Mouse (Mus musculus) adrenal gland, postnatal 25 days (tissue): ENCODE measurements around the gene Fbxw5. TPM values are rescaled to one million over a fixed set of nuclear protein-coding genes. Genes with fewer than 3 reads are reported as not detected.

ENCODE experiments used
- DNase-seq: peaks from one replicate; pipeline ENCODE4 v3.0.0; 2021; ENCODE audit warnings: mixed read lengths
- total RNA-seq: library from RNA; stranded (reverse); gene quantifications from 2 replicates; pipeline ENCODE4 v1.2.3, GENCODE M21; 2021

Gene Fbxw5
- total RNA-seq, 1 experiment from 2014 or later: 103 TPM

DNA sequence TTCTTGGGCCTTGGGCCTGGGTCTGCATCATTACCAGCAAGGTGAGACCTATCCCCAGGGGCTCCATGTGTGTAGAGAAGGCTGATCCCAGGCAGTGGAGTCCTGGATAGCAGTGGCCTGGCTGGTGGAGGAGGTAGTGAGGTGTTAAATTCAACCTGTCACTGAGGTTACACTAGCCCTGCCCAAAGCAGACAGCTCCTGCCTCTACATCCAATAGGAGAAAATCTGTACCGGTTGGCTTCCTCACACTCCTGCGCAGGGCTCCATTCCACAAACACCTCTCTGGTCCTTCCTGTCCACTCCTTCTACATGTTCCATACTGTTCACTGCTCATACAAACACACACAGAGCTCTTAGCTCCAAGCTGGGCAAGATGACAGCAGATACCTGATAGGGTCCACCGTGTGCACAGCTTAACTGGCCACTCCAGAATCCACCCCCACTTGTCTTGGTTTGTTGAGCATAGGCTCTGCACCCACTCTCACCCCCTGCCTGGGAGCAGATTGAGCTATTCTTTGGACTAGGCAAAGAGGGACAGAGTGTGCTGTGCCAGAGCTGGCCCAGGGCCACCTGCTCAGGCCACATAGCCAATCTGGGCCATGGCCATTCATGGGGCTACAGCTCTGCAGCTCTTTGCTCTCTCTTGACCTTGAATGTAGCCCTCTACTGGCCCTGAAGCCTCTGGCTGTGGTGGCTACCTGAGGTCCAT, 22.4 kb upstream of the Fbxw5 start:
- DNase-seq: peak; percentile 64

- DNase-seq: no peak
Observed at GRCm38 (mm10) chr2:25479551-25480311, 20.8 kb upstream of the Fbxw5 start.

DNA sequence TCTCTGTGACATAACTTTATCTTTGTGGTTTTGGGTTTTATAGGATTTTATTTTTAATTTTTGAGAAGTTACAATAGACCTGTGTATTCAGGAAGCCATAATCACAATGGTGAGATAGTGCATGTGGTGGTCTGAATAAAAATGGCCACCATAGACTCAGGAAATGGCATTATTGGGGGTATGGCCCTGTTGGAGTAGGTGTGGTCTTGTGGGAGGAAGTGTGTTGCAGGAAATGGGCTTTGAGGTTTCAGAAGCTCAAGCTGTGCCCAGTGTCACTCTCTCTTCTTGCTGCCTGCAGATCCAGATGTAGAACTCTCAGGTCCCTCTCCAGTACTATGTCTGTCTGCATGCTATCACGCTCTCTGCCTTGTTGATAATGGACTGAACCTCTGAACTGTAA, 20.0 kb upstream of the Fbxw5 start:
- DNase-seq: no peak

GRCm38 (mm10) chr2:25482969-25483368, 17.6 kb upstream of the Fbxw5 start:
- peak; percentile 48 for DNase-seq

DNA sequence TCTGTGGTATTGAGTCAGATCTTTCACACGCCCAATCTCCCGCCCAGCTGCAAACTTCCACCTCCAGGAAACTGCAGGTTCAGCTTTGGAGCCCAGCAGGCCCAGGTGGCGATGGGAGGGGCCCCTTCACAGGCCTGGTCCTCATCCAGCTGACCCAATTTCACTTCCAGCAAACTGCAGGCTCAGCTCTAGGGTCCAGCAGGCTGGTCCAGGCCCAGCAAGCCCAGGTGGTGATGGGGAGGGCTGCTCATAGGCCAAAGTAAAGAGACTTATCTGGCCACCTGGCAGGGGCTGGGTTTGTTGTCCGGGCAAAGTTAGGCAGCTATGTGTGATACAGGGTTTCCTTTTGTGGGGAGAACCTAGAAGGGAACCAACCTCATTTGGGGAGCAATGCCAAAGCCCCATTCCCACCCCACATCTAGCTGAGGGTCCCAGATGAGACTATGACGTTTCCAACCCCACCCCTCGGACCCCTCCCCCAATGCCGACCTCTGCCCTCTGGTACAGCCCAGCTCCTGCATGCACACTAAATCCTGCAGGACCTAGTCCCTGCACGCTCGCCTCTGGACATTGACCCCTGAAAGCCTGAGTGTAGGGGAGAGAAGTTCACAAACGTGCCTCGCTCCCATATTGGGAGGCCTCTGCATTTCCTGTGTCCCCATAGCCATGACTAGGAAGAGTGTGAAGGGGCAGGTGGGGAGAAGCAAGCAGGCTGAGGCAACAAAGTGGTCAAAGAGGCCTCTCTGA, 15.5 kb upstream of the Fbxw5 start:
- DNase-seq: no peak

DNA sequence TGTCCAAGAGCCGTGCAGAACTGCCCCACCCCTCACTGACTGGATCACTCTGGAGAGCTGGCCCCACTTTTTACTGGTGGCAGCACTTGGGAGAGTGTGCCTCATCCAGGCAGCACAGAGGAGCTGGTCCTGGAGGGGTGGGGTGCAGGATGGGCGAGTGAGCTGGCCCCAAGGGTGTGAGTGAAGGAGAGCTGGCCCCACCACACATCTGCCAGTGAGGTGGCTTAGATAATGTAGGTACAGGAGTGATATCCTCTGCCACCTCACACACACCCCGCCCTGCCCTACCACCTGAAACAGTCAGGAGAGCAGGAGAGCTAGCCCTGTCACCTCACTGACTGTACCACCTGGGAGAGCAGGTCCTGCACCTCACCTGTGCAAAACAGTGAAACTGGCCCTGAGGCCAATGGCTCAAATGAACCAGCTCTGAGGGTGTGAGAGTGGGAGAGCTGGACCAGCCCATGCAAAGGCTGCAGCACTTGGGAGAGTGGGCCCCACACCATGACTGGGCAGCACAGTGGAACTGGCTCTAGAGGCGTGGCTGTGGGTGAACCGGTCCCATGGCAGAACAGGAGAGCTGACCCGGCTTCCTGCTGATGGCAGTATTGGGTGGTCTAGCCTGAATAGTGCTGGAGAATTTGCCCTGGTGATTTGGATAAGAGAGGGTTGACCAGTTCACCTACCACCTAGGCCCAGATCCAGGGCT, 12.4 kb upstream of the Fbxw5 start:
- no peak for DNase-seq

GRCm38 (mm10) chr2:25488671-25489068, 11.9 kb upstream of the Fbxw5 start:
- no peak for DNase-seq

GRCm38 (mm10) chr2:25492988-25493387, 7.6 kb upstream of the Fbxw5 start:
- DNase-seq: no peak

- no peak for DNase-seq
Observed at GRCm38 (mm10) chr2:25493476-25493961, 7.0 kb upstream of the Fbxw5 start, which contains the start of gene Lcn12. Gene Lcn12, minus strand, starts transcription at chr2:25493911.

DNA sequence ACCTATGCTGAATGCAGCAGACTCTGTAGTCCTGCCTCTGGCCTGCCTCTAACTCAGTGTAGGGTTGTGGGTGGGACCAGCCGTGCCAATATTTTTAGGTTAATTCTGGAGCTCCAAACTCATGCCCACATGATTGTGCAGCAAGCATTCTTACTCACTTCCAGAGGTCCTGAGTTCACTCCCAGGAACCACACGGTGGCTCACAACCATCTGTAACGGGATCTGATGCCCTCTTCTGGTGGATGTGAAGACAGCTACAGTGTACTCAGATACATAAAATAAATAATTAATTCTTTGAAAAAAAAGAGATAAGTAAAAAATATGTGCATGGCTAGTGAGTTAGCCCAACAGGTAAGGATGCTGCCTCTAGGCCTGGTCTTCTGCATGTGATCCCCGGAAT, 4.1 kb upstream of the Fbxw5 start:
- DNase-seq: no peak

DNA sequence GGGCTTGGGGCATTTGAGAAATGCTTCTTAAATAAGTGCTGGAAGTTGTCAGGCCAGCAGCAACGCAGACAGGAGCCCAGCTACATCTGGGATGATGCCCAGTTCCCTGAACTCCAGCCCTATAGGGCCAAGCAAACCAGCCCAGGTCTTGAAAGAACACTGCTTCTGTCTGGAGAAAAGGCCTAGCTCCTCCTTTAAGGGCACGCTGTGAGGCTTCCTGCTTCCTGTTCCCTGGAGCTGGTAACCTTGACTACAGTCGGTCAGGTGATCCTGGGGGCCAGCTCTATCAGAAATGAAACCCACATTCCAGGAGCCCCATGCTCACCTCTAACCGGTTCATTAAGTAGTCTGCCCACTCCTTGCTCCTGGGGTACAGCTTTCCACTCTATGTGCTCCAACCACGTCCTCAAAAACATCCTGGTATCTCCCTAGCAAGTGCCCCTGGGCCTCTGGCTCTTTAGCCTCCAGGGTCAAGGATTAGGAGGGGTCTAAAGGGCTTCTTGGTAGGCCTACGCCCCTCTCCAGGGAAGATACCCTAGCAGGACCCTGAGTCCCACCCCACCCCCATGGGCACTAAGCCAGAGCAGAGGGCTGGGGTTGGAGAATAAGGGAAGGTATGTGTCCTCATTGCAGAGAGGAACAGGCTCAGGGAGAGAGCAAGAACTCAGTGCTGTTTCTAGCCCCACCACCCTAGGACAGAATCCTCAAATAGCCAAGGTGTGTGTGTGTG, 2.5 kb upstream of the Fbxw5 start:
- DNase-seq: no peak

GRCm38 (mm10) chr2:25498622-25499478, 1.7 kb upstream of the Fbxw5 start:
- no peak for DNase-seq

GRCm38 (mm10) chr2:25500071-25500575, 427 bp upstream of the Fbxw5 start:
- DNase-seq: no peak

DNA sequence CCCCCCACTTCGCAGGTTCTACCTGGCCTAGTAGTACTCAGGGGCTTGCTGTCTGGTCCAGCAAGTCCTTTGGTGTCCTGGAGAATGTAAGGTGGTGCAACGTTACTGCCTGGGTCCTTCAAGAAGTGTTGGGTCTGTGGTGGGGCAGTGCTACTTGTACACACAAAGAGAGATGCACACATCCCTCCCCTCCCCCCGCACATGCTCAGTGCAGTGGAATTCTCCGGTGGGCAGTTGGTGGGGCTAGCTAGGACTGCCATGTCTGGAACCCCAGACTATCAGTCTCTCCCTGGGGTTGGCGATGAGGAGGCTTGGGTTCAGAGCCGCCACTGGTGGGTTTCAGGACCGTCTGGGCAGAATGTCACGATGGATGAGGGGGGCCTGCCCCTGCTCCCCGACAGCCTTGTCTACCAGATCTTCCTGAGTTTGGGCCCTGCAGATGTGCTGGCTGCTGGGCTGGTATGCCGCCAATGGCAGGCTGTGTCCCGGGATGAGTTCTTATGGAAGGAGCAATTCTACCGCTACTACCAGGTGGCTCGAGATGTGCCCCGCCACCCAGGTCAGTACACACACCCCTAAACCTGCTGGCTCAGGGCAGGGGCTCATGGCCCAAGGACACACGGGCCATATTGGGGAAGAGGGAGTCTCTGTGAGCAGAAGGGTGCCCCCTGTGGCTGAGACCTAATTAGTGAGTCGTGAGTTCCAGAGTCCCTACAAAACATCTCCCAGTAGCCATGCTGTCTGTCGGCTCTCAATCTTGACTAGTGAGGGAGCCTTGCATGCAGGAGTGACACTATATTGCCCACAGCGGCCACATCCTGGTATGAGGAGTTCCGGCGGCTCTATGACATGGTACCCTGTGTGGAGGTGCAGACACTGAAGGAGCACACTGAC, 1.3 kb downstream of the Fbxw5 start, which contains the start of gene C8g:
TSS of gene C8g (minus strand) at position 127 of the 894 bp plus-strand sequence.
- DNase-seq: no peak

- DNase-seq: no peak
Observed at GRCm38 (mm10) chr2:25502726-25503125, 2.2 kb downstream of the Fbxw5 start.

DNA sequence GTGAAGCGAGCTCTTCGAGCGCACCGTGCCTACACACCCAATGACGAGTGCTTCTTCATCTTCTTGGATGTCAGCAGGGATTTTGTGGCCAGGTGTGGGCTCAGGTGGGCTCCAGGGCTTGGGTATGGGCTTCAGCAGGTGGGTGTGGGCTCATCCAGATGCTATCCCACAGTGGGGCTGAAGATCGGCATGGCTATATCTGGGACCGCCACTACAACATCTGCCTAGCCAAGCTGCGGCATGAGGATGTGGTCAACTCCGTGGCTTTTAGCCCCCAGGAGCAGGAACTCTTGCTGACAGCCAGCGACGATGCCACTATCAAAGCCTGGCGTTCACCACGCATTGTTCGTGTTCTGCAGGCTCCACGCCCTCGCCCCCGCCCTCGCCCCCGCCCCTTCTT, 4.0 kb downstream of the Fbxw5 start:
- no peak for DNase-seq

DNA sequence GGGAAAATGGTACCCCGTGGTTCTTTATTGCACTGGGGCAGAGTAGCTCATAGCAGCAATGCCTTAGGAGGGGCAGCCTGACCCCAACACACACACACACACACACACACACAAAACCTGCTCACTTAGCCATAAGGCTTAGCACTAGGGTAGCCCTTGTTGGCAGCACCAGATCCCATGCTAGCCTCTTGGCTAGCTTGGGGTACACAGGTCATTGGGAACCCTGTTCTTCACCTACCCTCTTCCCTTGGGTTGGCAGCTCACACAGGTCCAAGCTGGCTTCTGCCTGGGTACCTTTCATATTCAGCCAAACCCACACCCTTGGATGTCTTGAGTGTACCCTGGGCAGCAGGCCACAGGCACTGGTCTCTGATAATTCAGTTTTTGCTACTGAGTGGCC, 4.5 kb downstream of the Fbxw5 start:
- no peak for DNase-seq

DNA sequence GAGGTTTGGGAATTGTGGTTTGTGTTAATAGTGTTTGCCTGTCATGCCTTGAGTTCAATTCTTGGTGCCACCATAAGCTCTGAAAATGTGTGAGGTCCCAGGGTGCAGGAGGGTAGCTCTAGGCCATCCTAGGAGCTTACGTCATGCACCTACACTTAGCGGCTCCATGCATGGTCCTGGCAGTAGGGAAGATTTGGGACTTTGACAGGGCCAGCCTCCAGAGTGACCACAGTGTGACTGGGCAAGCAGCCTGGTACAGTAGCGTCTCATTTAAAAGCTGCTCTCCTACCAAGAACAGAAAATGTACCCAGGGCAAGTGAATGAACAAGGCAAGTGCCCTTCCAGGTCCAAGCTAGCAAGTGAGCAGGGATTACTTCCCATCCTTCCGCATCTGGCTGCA, 5.3 kb downstream of the Fbxw5 start:
- DNase-seq: no peak

DNA sequence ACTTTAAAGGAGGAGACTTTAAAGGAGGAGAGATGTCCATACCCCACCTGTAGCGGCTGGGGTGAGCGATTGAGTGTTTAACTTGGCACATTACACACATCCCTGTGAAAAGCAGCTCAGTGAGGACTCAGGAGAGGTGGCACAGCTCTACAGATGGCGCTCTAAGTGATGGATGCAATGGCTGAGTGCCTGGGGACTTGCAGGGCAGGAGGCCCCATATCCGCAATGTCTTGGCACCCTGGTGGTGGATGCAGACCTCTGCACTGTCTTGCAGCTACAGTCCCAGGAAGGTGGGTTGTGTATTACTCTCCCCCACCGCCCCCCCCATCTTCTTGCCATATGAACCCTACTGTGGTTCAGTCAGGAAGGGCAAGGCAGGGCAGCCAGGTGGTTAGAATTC, 6.4 kb downstream of the Fbxw5 start:
- no peak for DNase-seq
